Mouse (Mus musculus) kidney, adult 2 months (tissue): ENCODE results near the gene B4galnt1.

Experiments
- CTCF ChIP-seq: fragments of 200-500 bp; conservative IDR thresholded peaks from 2 replicates; pipeline ENCODE4 v1.5.1; 2011; ENCODE audit warnings: low read depth, mild to moderate bottlenecking, control low read depth, low read length, moderate library complexity, mixed read lengths; ENCODE audit not compliant: insufficient read depth, insufficient read length
- POLR2A ChIP-seq: fragments of 200-500 bp; IDR thresholded peaks from one replicate; pipeline ENCODE4 v1.6.1; 2011; ENCODE audit warnings: low read depth, low read length, control low read depth

DNA sequence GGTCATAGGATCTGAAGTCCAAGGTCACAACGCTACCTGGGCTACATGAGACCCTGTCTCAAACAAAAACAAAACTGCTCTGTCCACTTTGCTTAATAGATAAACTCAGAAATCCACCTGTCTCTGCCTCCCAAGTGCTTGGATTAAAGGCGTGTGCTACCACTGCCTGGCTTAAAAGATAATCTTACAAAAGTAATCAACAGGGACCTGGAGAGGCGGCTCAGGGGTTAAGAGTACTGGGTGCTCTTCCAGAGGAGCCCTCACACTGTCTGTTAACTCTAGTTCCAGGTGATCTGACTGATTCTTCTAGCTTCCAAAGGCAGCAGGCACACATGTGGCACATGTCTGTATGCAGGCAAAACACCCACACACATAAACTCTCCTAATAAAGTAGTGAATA, 38.1 kb downstream of the B4galnt1 start:
- TF ChIP-seq CTCF (no peak), POLR2A (no peak)
